In the genomic region with DNA sequence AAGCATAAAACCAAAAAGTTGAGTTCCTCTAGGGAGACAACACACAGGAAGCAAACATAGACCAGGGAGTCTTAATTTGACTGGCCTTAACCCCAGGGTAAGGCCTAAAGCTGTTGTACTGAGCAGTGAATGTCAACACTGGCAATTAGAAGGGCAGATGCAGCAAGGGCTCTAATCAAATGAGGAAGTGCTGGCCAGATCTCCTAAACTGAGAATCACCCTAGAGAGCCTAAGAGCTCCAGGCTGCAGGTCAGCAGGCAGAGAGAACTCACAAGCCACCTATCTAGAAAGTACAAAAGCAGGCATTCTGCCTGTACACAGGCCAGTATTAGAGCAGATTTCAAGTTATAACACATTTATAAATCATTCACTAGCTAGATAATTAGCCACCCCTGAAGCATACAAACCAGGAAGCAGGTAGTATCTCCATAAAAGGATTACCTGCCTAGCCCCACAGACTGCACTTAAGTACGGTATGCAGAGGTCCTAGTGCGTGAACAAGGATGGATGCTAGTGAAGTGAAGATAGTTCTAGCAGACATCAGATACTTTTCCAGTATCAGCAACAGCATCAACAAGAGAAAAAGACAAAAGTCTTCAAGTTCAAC, we compare ENCODE assay signal across 18 mouse cellular contexts.
DNase-seq lines count a peak whose midpoint lies in the region; ATAC-seq lines count a peak whose summit lies in the region.
"Had no signal": no experiment of that assay in that cellular context is flagged by ENCODE, and none has a peak within 500 bp of the region (broad histone marks: within the 10 kb centered on the region; RNA-seq: fewer than 3 reads in every experiment).

No protein-coding gene starts in this region.

- H3K27me3 ChIP-seq in midbrain, embryonic 11.5 days (ENCODE audit: control insufficient read depth, insufficient read depth, low read length): no peaks in the 10 kb centered on the region
- no peaks in the 10 kb centered on the region for H3K27me3 ChIP-seq in midbrain, embryonic 15.5 days (replicated peaks)
- H3K27me3 ChIP-seq: liver, embryonic 15.5 days; midbrain, embryonic 12.5 days; stomach, embryonic 15.5 days had no signal

- no peaks in the 10 kb centered on the region; the same call in 1 of the 2 replicates for H3K4me1 ChIP-seq in midbrain, embryonic 11.5 days (ENCODE audit: control insufficient read depth, insufficient read depth, low read length)
- no peaks in the 10 kb centered on the region for H3K4me1 ChIP-seq in midbrain, embryonic 15.5 days
- H3K4me1 ChIP-seq: heart, embryonic 10.5 days; liver, embryonic 15.5 days; stomach, embryonic 15.5 days had no signal

- 0 out of 2 replicates have a peak, but pooled peaks have one; percentile 49 for ATAC-seq in cerebellum, adult (ENCODE audit: insufficient number of reproducible peaks, low FRiP score, low TSS enrichment)
- no peak for ATAC-seq in midbrain, embryonic 11.5 days (ENCODE audit: low FRiP score)
- ATAC-seq in midbrain, embryonic 15.5 days (replicated peaks): no peak
- peak; percentile 91 for ATAC-seq in granulocyte monocyte progenitor cell, adult 5-6 weeks (replicated peaks; ENCODE audit: poor library complexity, severe bottlenecking)
- 0 out of 2 replicates have a peak, but pooled peaks have one; percentile 53 for ATAC-seq in neutrophil, adult 5-6 weeks (ENCODE audit: extremely low read depth, insufficient number of reproducible peaks, low FRiP score, poor library complexity, severe bottlenecking)

- no peak for DNase-seq in cerebellum, postnatal 14 days
- no peak for DNase-seq in midbrain, embryonic 11.5 days (ENCODE audit: low spot score, missing footprints)
- no peak for DNase-seq in right cerebral cortex, postnatal 36 days (ENCODE audit: low spot score in 2 of 2)
- no peak for DNase-seq in gastrocnemius, adult 18-20 months (ENCODE audit: low spot score)
- DNase-seq: adrenal gland, adult 8-10 months; cerebellum, adult 8-10 months; gastrocnemius, postnatal 10 days; heart, postnatal 14 days; lung, postnatal 14 days; thymus, postnatal 14 days had no signal

- H3K36me3 ChIP-seq in midbrain, embryonic 11.5 days (ENCODE audit: control insufficient read depth, insufficient read depth, low read length): no peaks in the 10 kb centered on the region
- H3K36me3 ChIP-seq in midbrain, embryonic 15.5 days (replicated peaks): no peaks in the 10 kb centered on the region
- H3K36me3 ChIP-seq: heart, embryonic 10.5 days; liver, embryonic 15.5 days; midbrain, embryonic 12.5 days; stomach, embryonic 15.5 days had no signal

- H3K9me3 ChIP-seq in midbrain, embryonic 11.5 days (ENCODE audit: control insufficient read depth, low read length): no peaks in the 10 kb centered on the region
- no peaks in the 10 kb centered on the region for H3K9me3 ChIP-seq in midbrain, embryonic 15.5 days
- H3K9me3 ChIP-seq: heart, embryonic 10.5 days; liver, embryonic 15.5 days; midbrain, embryonic 12.5 days; stomach, embryonic 15.5 days had no signal

- H3K9ac ChIP-seq in midbrain, embryonic 11.5 days (ENCODE audit: low read length): no peak overlapping the region
- no peak overlapping the region for H3K9ac ChIP-seq in midbrain, embryonic 15.5 days
- H3K9ac ChIP-seq: liver, embryonic 15.5 days; midbrain, embryonic 12.5 days; stomach, embryonic 15.5 days had no signal

- H3K4me3 ChIP-seq in midbrain, embryonic 11.5 days (ENCODE audit: low read depth, low read length): no peak overlapping the region
- H3K4me3 ChIP-seq in midbrain, embryonic 15.5 days: no peak overlapping the region
- H3K4me3 ChIP-seq: heart, embryonic 10.5 days; liver, embryonic 15.5 days; midbrain, embryonic 12.5 days; stomach, embryonic 15.5 days had no signal

- 0 out of 2 replicates have a peak overlapping the region, but pooled peaks have one; percentile 25 for H3K27ac ChIP-seq in midbrain, embryonic 11.5 days (ENCODE audit: low read depth, low read length)
- H3K27ac ChIP-seq in midbrain, embryonic 15.5 days: no peak overlapping the region
- H3K27ac ChIP-seq: heart, embryonic 10.5 days; liver, embryonic 15.5 days; midbrain, embryonic 12.5 days; stomach, embryonic 15.5 days had no signal

- H3K4me2 ChIP-seq in midbrain, embryonic 11.5 days: no peak overlapping the region
- H3K4me2 ChIP-seq in midbrain, embryonic 15.5 days: no peak overlapping the region
- H3K4me2 ChIP-seq: liver, embryonic 15.5 days; midbrain, embryonic 12.5 days; stomach, embryonic 15.5 days had no signal

- 85% methylated on average over 2 of the region's 2 CpGs for WGBS in midbrain, embryonic 11.5 days
- 92% methylated on average over 2 of the region's 2 CpGs for WGBS in midbrain, embryonic 15.5 days

Comparison
In these comparisons a context has a peak if more than half of its experiments do, and no peak if none do; other contexts are left out.
1. ATAC-seq: peak in cerebellum, adult (single experiment), granulocyte monocyte progenitor cell, adult 5-6 weeks (single experiment) and neutrophil, adult 5-6 weeks (single experiment); none in midbrain, embryonic 11.5 days (single experiment) and midbrain, embryonic 15.5 days (single experiment).